In genomic region chr1:21280306-21280705, GRCm38 (mm10) we compare ENCODE assay signal across 16 mouse cellular contexts. TPM values are rescaled to one million over a fixed set of nuclear protein-coding genes. Genes with fewer than 3 reads are reported as not detected.
DNase-seq lines count a peak whose midpoint lies in the region.
"Had no signal": no experiment of that assay in that cellular context is flagged by ENCODE, and none has a peak within 500 bp of the region (broad histone marks: within the 10 kb centered on the region; RNA-seq: fewer than 3 reads in every experiment).

No protein-coding gene starts in this region.

- peak; percentile 38 to 64 for DNase-seq in adrenal gland, adult (ENCODE audit: inconsistent age in 2 of 2, low spot score in 1 of 2)
- DNase-seq in adrenal gland, postnatal 4 days (ENCODE audit: low spot score in 2 of 2): no peak
- DNase-seq in adrenal gland, postnatal 14 days: peak; percentile 13
- DNase-seq in adrenal gland, adult 18-20 months (ENCODE audit: low spot score in 2 of 2): no peak
- DNase-seq in ovary, adult 18-20 months (ENCODE audit: low spot score): peak; percentile 73
- DNase-seq in ovary, postnatal 10 days (ENCODE audit: low spot score): no peak
- DNase-seq in adrenal gland, postnatal 36 days: peak; percentile 10 to 23
- no peak for DNase-seq in lung, postnatal 10 days
- DNase-seq: cerebellum, adult 11-12 months; cerebellum, adult 8-10 months; cerebellum, postnatal 10 days; cerebellum, postnatal 36 days; embryo, embryonic 11 days; gastrocnemius, postnatal 10 days; heart, postnatal 14 days; heart, postnatal 4 days had no signal

RNA-seq across cellular contexts. Expression of gene Gsta3, which starts 39.9 kb away (rescaled TPM):
- total RNA-seq in adrenal gland, postnatal 4 days (2021): 10 to 100 TPM in 1 of 2 experiments, 1 to 10 TPM in 1; 7.8 to 37.1 TPM
- total RNA-seq in adrenal gland, postnatal 14 days (2021): 16.1 and 88.9 TPM in 2 replicates
- total RNA-seq in adrenal gland, adult 18-20 months (2021): 10 to 100 TPM; 49.5 to 68.4 TPM
- 10 to 100 TPM; 31.7 to 86.7 TPM for total RNA-seq in adrenal gland, postnatal 36 days (2021)

Comparison
In these comparisons a context has a peak if more than half of its experiments do, and no peak if none do; other contexts are left out.
1. DNase-seq: peak in adrenal gland, adult (2 of 2), adrenal gland, postnatal 14 days (single experiment), ovary, adult 18-20 months (single experiment) and adrenal gland, postnatal 36 days (2 of 2); none in adrenal gland, postnatal 4 days (0 of 2), adrenal gland, adult 18-20 months (0 of 2), ovary, postnatal 10 days (single experiment) and lung, postnatal 10 days (single experiment).